Mouse (Mus musculus) embryonic stem cell, embryonic (primary cell): Measurements from ENCODE around the gene Gm21310.
"Not testable (repeated sequence)": the region's sequence is repeated elsewhere in the genome, so short reads cannot be mapped to it uniquely, and the experiment has no call there.

Experiments
- CTCF ChIA-PET, 4 experiments: fragments of 300-600 bp in 2 of 4; fragments of 350-600 bp in 2 of 4; sonication (Branson Sonifier 250); formaldehyde crosslinking; loops; one replicate each; lab custom pipeline; 2022; ENCODE audit warnings: inconsistent platforms in 2 of 4; lab: Charles Lee
- POLR2A ChIA-PET, 4 experiments: fragments of 300-600 bp in 2 of 4; fragments of 350-600 bp in 2 of 4; sonication (Branson Sonifier 250); formaldehyde crosslinking; loops; one replicate each; lab custom pipeline; 2022; ENCODE audit warnings: antibody characterized with exemption in 4 of 4, inconsistent platforms in 1 of 4; lab: Charles Lee

Gm21310 gene

GRCm38 (mm10) chrY:10147083-10147482, at the start of gene Gm21310:
TSS of gene Gm21310 (minus strand) at chrY:10147183.
- CTCF ChIA-PET, POLR2A ChIA-PET: not testable (repeated sequence)
